Mouse (Mus musculus): ENCODE results near the gene Olfr1167. TPM values are rescaled to one million over a fixed set of nuclear protein-coding genes. Genes with fewer than 3 reads are reported as not detected.
"Not testable (repeated sequence)": the region's sequence is repeated elsewhere in the genome, so short reads cannot be mapped to it uniquely, and the experiment has no call there.

The Olfr1167 gene
- not detected for total RNA-seq (2021)
- long read RNA-seq, experiment 1 = 0 reads
- long read RNA-seq, experiment 2 = 0 reads

GRCm38 (mm10) chr2:88155093-88155492, at the start of gene Olfr1167:
Gene Olfr1167 (minus strand): TSS chr2:88155193.
- DNase-seq = not testable (repeated sequence)

- no peak for DNase-seq
Observed at GRCm38 (mm10) chr2:88181580-88181979, 26.6 kb upstream of the Olfr1167 start, which contains the start of gene Olfr1168. Gene Olfr1168 (plus strand): TSS chr2:88181880.

GRCm38 (mm10) chr2:88128172-88128571, 26.8 kb downstream of the Olfr1167 start, which contains the start of gene Olfr1166:
Gene Olfr1166 (minus strand): TSS chr2:88128272.
- DNase-seq = no peak

Other genes starting within 250 kb of the Olfr1167 start
- not detected for gene Olfr1155, start 210.1 kb downstream of the Olfr1167 start, total RNA-seq (2021)
- not detected for gene Olfr1156, start 202.1 kb downstream of the Olfr1167 start, total RNA-seq (2021)
- gene Olfr1157, start 186.9 kb downstream of the Olfr1167 start, total RNA-seq (2021) = not detected
- gene Olfr74, start 180.5 kb downstream of the Olfr1167 start, total RNA-seq (2021) = not detected
- not detected for gene Olfr1158, start 165.1 kb downstream of the Olfr1167 start, total RNA-seq (2021)
- gene Olfr1160, start 146.9 kb downstream of the Olfr1167 start, total RNA-seq (2021) = not detected
- gene Olfr1161, start 132.4 kb downstream of the Olfr1167 start, total RNA-seq (2021) = not detected
- gene Olfr73, start 117.5 kb downstream of the Olfr1167 start, total RNA-seq (2021) = not detected
- gene Olfr1162, start 104.1 kb downstream of the Olfr1167 start, total RNA-seq (2021) = not detected
- gene Olfr1163, start 83.4 kb downstream of the Olfr1167 start, total RNA-seq (2021) = not detected
- gene Olfr1164, start 61.2 kb downstream of the Olfr1167 start, total RNA-seq (2021) = not detected
- not detected for gene Olfr1166, start 26.9 kb downstream of the Olfr1167 start, total RNA-seq (2021)
- gene Olfr1168, start 26.7 kb upstream of the Olfr1167 start, total RNA-seq (2021) = not detected
- gene Olfr1170, start 73.1 kb upstream of the Olfr1167 start, total RNA-seq (2021) = not detected
- gene Olfr1173, start 124.7 kb upstream of the Olfr1167 start, total RNA-seq (2021) = not detected
- gene Olfr1174-ps, start 159.9 kb upstream of the Olfr1167 start, total RNA-seq (2021) = not detected
- gene Olfr1175-ps, start 172.0 kb upstream of the Olfr1167 start, total RNA-seq (2021) = not detected
- gene Olfr1176, start 181.5 kb upstream of the Olfr1167 start, total RNA-seq (2021) = not detected
- not detected for gene Olfr1177-ps, start 191.3 kb upstream of the Olfr1167 start, total RNA-seq (2021)
- not detected for gene Olfr1178, start 231.9 kb upstream of the Olfr1167 start, total RNA-seq (2021)